Mouse (Mus musculus) heart, adult 2 months (tissue): ENCODE measurements around the gene Sh3rf3. TPM values are rescaled to one million over a fixed set of nuclear protein-coding genes. Genes with fewer than 3 reads are reported as not detected.

Source experiments
- DNase-seq, 2 experiments: peaks; one replicate each; pipeline ENCODE4 v3.0.0; 2021
- H3K27ac ChIP-seq: fragments of 200-600 bp; 2 replicates; pipeline ENCODE4 v1.8.1; 2022
- H3K27me3 ChIP-seq: fragments of 200-500 bp; 2 replicates; pipeline ENCODE4 v1.6.1; 2012; ENCODE audit warnings: mild to moderate bottlenecking, low read length, inconsistent platforms, mixed read lengths; ENCODE audit not compliant: control insufficient read depth, insufficient read depth
- H3K36me3 ChIP-seq: fragments of 200-500 bp; 2 replicates; pipeline ENCODE4 v1.6.1; 2012; ENCODE audit warnings: low read length, inconsistent platforms; ENCODE audit not compliant: control insufficient read depth, insufficient read depth
- H3K4me1 ChIP-seq: fragments of 200-500 bp; 2 replicates; pipeline ENCODE4 v1.6.1; 2011; ENCODE audit warnings: low read length; ENCODE audit not compliant: control insufficient read depth, insufficient read depth
- H3K4me3 ChIP-seq: fragments of 200-600 bp; 2 replicates; pipeline ENCODE4 v1.8.1; 2022
- H3K79me2 ChIP-seq: fragments of 200-500 bp; replicated peaks from 2 replicates; pipeline ENCODE4 v1.6.1; 2012; ENCODE audit warnings: mild to moderate bottlenecking, inconsistent platforms, low read length, moderate library complexity, mixed read lengths; ENCODE audit not compliant: control insufficient read depth, insufficient read depth
- H3K9ac ChIP-seq: fragments of 200-500 bp; 2 replicates; pipeline ENCODE4 v1.6.1; 2012; ENCODE audit warnings: low read depth, mild to moderate bottlenecking, control low read depth, inconsistent platforms, low read length, mixed read lengths
- CTCF ChIP-seq: fragments of 200-600 bp; IDR thresholded peaks from 2 replicates; pipeline ENCODE4 v1.8.1; 2022; ENCODE audit warnings: antibody characterized with exemption, mild to moderate bottlenecking, moderate library complexity
- EP300 ChIP-seq: fragments of 200-500 bp; IDR thresholded peaks from 2 replicates; pipeline ENCODE4 v1.6.1; 2011; ENCODE audit warnings: low read depth, low read length, control low read depth; ENCODE audit not compliant: insufficient read depth
- POLR2A ChIP-seq: fragments of 200-500 bp; IDR thresholded peaks from 2 replicates; pipeline ENCODE4 v1.6.1; 2011; ENCODE audit warnings: mild to moderate bottlenecking, low read depth, low read length, control low read depth; ENCODE audit not compliant: insufficient read depth
- WGBS: fragments of 180-500 bp; shearing (Covaris S2); methylation state at CpG from one replicate; pipeline ENCODE4 v1.1.7; 2018; 5-methylcytosine and 5-hydroxymethylcytosine counted together
- intact Hi-C: fragments of 180-260 bp; cut with DNase I; formaldehyde crosslinking; loops from one replicate; pipeline ENCODE4 v1.15.1; 2025
- polyA plus RNA-seq: library from polyadenylated mRNA; depleted of rRNA; stranded (reverse); fragments of >200 nt; gene quantifications from 2 replicates; pipeline ENCODE4 v1.2.3, GENCODE M21; 2012
- total RNA-seq, 2 experiments: library from RNA; stranded (reverse); gene quantifications; 2 replicates each; pipeline ENCODE4 v1.2.3; 2021

Gene Sh3rf3
- total and polyA plus RNA-seq, 3 experiments, result 0.80 to 1.6 (median 0.97) TPM

DNA sequence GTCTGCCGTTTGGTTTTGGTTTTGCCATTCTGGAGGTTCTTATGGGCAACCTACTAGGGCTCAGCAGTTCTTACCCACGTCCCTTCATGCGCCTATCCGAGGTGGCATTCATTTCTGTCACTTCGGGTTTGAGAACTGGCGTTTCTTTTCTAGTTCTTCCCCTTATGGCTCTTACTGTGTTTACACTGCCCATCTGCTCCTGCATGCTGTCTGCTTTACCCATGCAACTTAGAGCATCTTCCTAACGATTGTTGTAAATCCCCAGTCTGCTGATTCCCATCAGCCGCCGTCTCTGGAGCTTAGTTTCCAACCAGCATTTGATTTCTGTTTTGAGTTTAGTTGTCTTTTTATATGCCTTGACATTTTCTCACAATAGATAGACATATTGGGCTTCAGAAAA is 189.2 kb downstream of the Sh3rf3 start:
- 89% methylated on average over 9 of the region's 9 CpGs for WGBS
- TF ChIP-seq CTCF, result no peak
- TF ChIP-seq EP300, result no peak
- no peak for TF ChIP-seq POLR2A
- Histone ChIP-seq H3K36me3 (no peaks in the 10 kb centered on the region), H3K27me3 (no peaks in the 10 kb centered on the region), H3K79me2 (no peaks in the 10 kb centered on the region), H3K27ac (no peak overlapping the region), H3K4me1 (no peaks in the 10 kb centered on the region), H3K4me3 (no peak overlapping the region), H3K9ac (no peak overlapping the region)
- DNase-seq, result no peak
- intact Hi-C loops, result no loop called here

- H3K79me2 ChIP-seq, result no peaks in the 10 kb centered on the region
- TF ChIP-seq POLR2A (no peak), EP300 (no peak), CTCF (no peak)
- WGBS, result 75% methylated on average over 7 of the region's 7 CpGs
- no peak overlapping the region for H3K27ac ChIP-seq
- H3K27me3 ChIP-seq, result no peaks in the 10 kb centered on the region
- no peaks in the 10 kb centered on the region for H3K36me3 ChIP-seq
- intact Hi-C loops, result no loop called here
- no peaks in the 10 kb centered on the region; the same call in 1 of the 2 replicates for H3K4me1 ChIP-seq
- no peak for DNase-seq
- no peak overlapping the region for H3K4me3 ChIP-seq
- no peak overlapping the region for H3K9ac ChIP-seq
Measured at GRCm38 (mm10) chr10:59011415-59011814, 198.3 kb downstream of the Sh3rf3 start.

DNA sequence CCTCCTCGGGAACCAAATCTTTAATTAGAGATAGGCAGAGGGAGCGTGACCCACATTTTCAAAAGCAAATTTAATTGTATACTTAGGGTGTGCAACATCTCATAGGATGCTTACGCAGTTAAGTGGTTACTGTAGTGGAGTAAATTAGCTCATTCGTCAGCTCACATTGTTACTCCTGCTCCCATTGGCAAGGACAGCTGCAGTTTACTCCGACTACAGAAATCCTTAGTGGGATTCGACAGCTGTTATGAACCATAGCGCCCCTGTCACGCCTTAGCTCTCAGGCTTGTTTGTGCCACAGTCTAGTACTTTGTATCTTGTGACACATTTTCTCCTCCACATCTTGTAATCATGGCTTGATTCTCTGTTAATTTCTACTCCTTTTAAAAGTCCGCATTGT is 200.5 kb downstream of the Sh3rf3 start:
- H3K79me2 ChIP-seq, result no peaks in the 10 kb centered on the region
- H3K27ac ChIP-seq, result no peak overlapping the region
- 84% methylated on average over 9 of the region's 9 CpGs for WGBS
- no peak overlapping the region for H3K4me3 ChIP-seq
- DNase-seq, result no peak
- no peaks in the 10 kb centered on the region for H3K36me3 ChIP-seq
- intact Hi-C loops, result no loop called here
- no peaks in the 10 kb centered on the region for H3K27me3 ChIP-seq
- H3K4me1 ChIP-seq, result no peaks in the 10 kb centered on the region; the same call in 1 of the 2 replicates
- no peak for TF ChIP-seq EP300
- no peak for TF ChIP-seq CTCF
- no peak for TF ChIP-seq POLR2A
- no peak overlapping the region for H3K9ac ChIP-seq

DNA sequence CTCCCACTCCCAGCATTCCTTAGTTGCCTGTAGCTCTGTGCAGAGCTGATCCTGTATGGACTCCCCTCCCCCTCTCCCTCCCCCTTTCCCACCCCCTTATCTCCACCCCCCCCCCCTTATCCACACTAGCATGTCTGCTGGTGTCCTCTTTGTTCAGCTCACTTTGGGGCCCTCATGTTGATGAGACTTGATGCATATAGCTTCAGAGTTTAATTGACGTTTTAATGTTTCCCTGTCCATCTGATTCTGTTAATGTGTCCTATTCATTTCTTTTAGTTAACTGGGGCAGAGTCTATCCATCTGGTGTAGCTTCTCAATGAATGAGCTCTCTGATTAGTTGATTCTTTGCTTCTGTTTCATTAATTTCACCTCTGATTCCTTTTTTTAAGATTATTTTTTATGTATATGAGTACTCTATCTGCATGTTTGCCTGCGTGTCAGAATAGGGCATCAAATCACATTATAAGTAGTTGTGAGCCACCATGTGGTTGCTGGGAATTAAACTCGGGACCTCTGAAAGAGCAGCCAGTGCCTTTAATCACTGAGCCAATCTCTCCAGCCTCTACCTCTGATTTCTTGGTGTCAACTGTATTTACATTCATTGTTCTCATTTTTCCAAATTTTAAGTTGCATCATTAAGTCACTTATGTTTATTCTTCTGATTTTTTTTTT is 206.3 kb downstream of the Sh3rf3 start:
- Histone ChIP-seq H3K4me3 (no peak overlapping the region), H3K27me3 (no peaks in the 10 kb centered on the region), H3K79me2 (no peaks in the 10 kb centered on the region), H3K27ac (no peak overlapping the region), H3K9ac (no peak overlapping the region), H3K4me1 (no peaks in the 10 kb centered on the region), H3K36me3 (no peaks in the 10 kb centered on the region)
- WGBS, result 59% methylated on average over 3 of the region's 3 CpGs
- DNase-seq, result no peak
- intact Hi-C loops, result no loop called here
- TF ChIP-seq CTCF (no peak), EP300 (no peak), POLR2A (no peak)

- no peaks in the 10 kb centered on the region for H3K27me3 ChIP-seq
- intact Hi-C loops, result no loop called here
- no peak for DNase-seq
- no peak overlapping the region for H3K9ac ChIP-seq
- TF ChIP-seq CTCF (no peak), POLR2A (no peak), EP300 (no peak)
- no peaks in the 10 kb centered on the region for H3K79me2 ChIP-seq
- H3K4me3 ChIP-seq, result no peak overlapping the region
- no peaks in the 10 kb centered on the region for H3K4me1 ChIP-seq
- H3K36me3 ChIP-seq, result no peaks in the 10 kb centered on the region
- H3K27ac ChIP-seq, result no peak overlapping the region
- WGBS, result 83% methylated on average over 4 of the region's 4 CpGs
Measured at GRCm38 (mm10) chr10:59050434-59050833, 237.3 kb downstream of the Sh3rf3 start.

- Histone ChIP-seq H3K9ac (no peak overlapping the region), H3K27me3 (no peaks in the 10 kb centered on the region), H3K4me3 (no peak overlapping the region), H3K27ac (no peak overlapping the region), H3K36me3 (no peaks in the 10 kb centered on the region), H3K79me2 (no peaks in the 10 kb centered on the region), H3K4me1 (no peaks in the 10 kb centered on the region)
- TF ChIP-seq POLR2A, result no peak
- no peak for TF ChIP-seq CTCF
- no peak for TF ChIP-seq EP300
- intact Hi-C loops, result no loop called here
- no peak for DNase-seq
- WGBS, result 49% methylated on average over 6 of the region's 6 CpGs
Measured at GRCm38 (mm10) chr10:59056294-59056693, 243.1 kb downstream of the Sh3rf3 start.
